Mouse (Mus musculus) thymus, adult 2 months (tissue): ENCODE data around the gene Cptp. TPM values are rescaled to one million over a fixed set of nuclear protein-coding genes. Genes with fewer than 3 reads are reported as not detected.

Experiments used
- DNase-seq: peaks from one replicate; pipeline ENCODE4 v3.0.0; 2021
- H3K27ac ChIP-seq: fragments of 200-500 bp; 2 replicates; pipeline ENCODE4 v1.5.1; 2012; ENCODE audit warnings: low read length, control low read depth; ENCODE audit not compliant: control insufficient read depth, insufficient read depth
- H3K27me3 ChIP-seq: fragments of 200-500 bp; 2 replicates; pipeline ENCODE4 v1.6.1; 2012; ENCODE audit warnings: mild to moderate bottlenecking, low read length, moderate library complexity, mixed read lengths; ENCODE audit not compliant: control insufficient read depth, insufficient read depth
- H3K36me3 ChIP-seq: fragments of 200-500 bp; 2 replicates; pipeline ENCODE4 v1.6.1; 2012; ENCODE audit warnings: mild to moderate bottlenecking, low read length, moderate library complexity; ENCODE audit not compliant: control insufficient read depth, insufficient read depth
- H3K4me1 ChIP-seq: fragments of 200-500 bp; replicated peaks from 2 replicates; pipeline ENCODE4 v1.6.1; 2012; ENCODE audit warnings: low read length; ENCODE audit not compliant: control insufficient read depth, insufficient read depth
- H3K4me3 ChIP-seq: fragments of 200-500 bp; 2 replicates; pipeline ENCODE4 v1.5.1; 2012; ENCODE audit warnings: mild to moderate bottlenecking, low read length, control low read depth, moderate library complexity; ENCODE audit not compliant: control insufficient read depth, insufficient read depth
- CTCF ChIP-seq: fragments of 200-500 bp; IDR thresholded peaks from 2 replicates; pipeline ENCODE4 v1.5.1; 2012; ENCODE audit warnings: mild to moderate bottlenecking, control low read depth, low read length, moderate library complexity, borderline replicate concordance; ENCODE audit not compliant: control insufficient read depth, poor library complexity, insufficient read depth; ENCODE audit errors: extremely low read depth
- POLR2A ChIP-seq: fragments of 200-500 bp; IDR thresholded peaks from 2 replicates; pipeline ENCODE4 v1.6.1; 2012; ENCODE audit warnings: mild to moderate bottlenecking, low read length, control low read depth, moderate library complexity; ENCODE audit not compliant: control insufficient read depth, poor library complexity, insufficient read depth; ENCODE audit errors: extremely low read depth
- WGBS: fragments of 180-500 bp; shearing (Covaris S2); methylation state at CpG from one replicate; pipeline ENCODE4 v1.1.7; 2018; 5-methylcytosine and 5-hydroxymethylcytosine counted together
- polyA plus RNA-seq: library from polyadenylated mRNA; depleted of rRNA; stranded (reverse); fragments of >200 nt; gene quantifications from 2 replicates; pipeline ENCODE4 v1.2.3, GENCODE M21; 2012; rRNA removed

Gene Cptp
- 31.9 and 32.2 TPM in 2 replicates for polyA plus RNA-seq

GRCm38 (mm10) chr4:155869317-155870033, at the start of gene Cptp, which contains the start of gene Ints11:
Cptp (minus strand) TSS chr4:155869440.
Ints11 (plus strand) TSS chr4:155869546.
- Histone ChIP-seq H3K4me1 (peaks cover 13% of the 10 kb centered on the region), H3K27me3 (no peaks in the 10 kb centered on the region), H3K4me3 (peak within 1 kb of the TSS; percentile 91), H3K36me3 (peaks cover 21% of the 10 kb centered on the region), H3K27ac (peak within 1 kb of the TSS; percentile 10; the same call in 1 of the 2 replicates)
- peak; percentile 97 for DNase-seq
- TF ChIP-seq POLR2A (peak; percentile 81), CTCF (no peak; the same call in 1 of the 2 replicates)
- WGBS = under 1% methylated on average over 63 of the region's 63 CpGs

- no peak overlapping the region for H3K4me3 ChIP-seq
- no peaks in the 10 kb centered on the region for H3K36me3 ChIP-seq
- no peak for DNase-seq
- H3K4me1 ChIP-seq = no peaks in the 10 kb centered on the region
- WGBS = 71% methylated on average over 4 of the region's 4 CpGs
- H3K27ac ChIP-seq = no peak overlapping the region
- H3K27me3 ChIP-seq = no peaks in the 10 kb centered on the region
- TF ChIP-seq POLR2A = no peak
- no peak for TF ChIP-seq CTCF
Observed at GRCm38 (mm10) chr4:155908751-155909150, 39.5 kb upstream of the Cptp start.

- no peaks in the 10 kb centered on the region for H3K36me3 ChIP-seq
- H3K4me1 ChIP-seq = no peaks in the 10 kb centered on the region
- WGBS = 71% methylated on average over 7 of the region's 7 CpGs
- H3K27ac ChIP-seq = no peak overlapping the region
- DNase-seq = no peak
- no peak overlapping the region for H3K4me3 ChIP-seq
- no peaks in the 10 kb centered on the region for H3K27me3 ChIP-seq
- no peak for TF ChIP-seq POLR2A
- no peak for TF ChIP-seq CTCF
Observed at GRCm38 (mm10) chr4:155908281-155908680, 39.0 kb upstream of the Cptp start.

GRCm38 (mm10) chr4:155907003-155907402, 37.8 kb upstream of the Cptp start:
- DNase-seq = no peak
- no peak overlapping the region for H3K27ac ChIP-seq
- no peak overlapping the region for H3K4me3 ChIP-seq
- TF ChIP-seq POLR2A (no peak), CTCF (no peak)
- WGBS = 96% methylated on average over 11 of the region's 11 CpGs
- peaks cover 2% of the 10 kb centered on the region for H3K36me3 ChIP-seq
- no peaks in the 10 kb centered on the region for H3K27me3 ChIP-seq
- no peaks in the 10 kb centered on the region for H3K4me1 ChIP-seq

GRCm38 (mm10) chr4:155906125-155906524, 36.9 kb upstream of the Cptp start:
- H3K4me3 ChIP-seq = no peak overlapping the region
- H3K4me1 ChIP-seq = no peaks in the 10 kb centered on the region
- H3K27me3 ChIP-seq = no peaks in the 10 kb centered on the region
- H3K27ac ChIP-seq = no peak overlapping the region
- DNase-seq = no peak
- WGBS = 96% methylated on average over 9 of the region's 9 CpGs
- TF ChIP-seq POLR2A (no peak), CTCF (no peak)
- peaks cover 11% of the 10 kb centered on the region for H3K36me3 ChIP-seq

GRCm38 (mm10) chr4:155905634-155906033, 36.4 kb upstream of the Cptp start:
- H3K36me3 ChIP-seq = peaks cover 15% of the 10 kb centered on the region
- H3K4me1 ChIP-seq = no peaks in the 10 kb centered on the region
- DNase-seq = no peak
- H3K27ac ChIP-seq = no peak overlapping the region
- TF ChIP-seq CTCF (no peak), POLR2A (no peak)
- no peak overlapping the region for H3K4me3 ChIP-seq
- 98% methylated on average over 13 of the region's 13 CpGs for WGBS
- H3K27me3 ChIP-seq = no peaks in the 10 kb centered on the region
